Mouse (Mus musculus) thymus, adult 2 months (tissue): ENCODE measurements around the gene Thada. TPM values are rescaled to one million over a fixed set of nuclear protein-coding genes. Genes with fewer than 3 reads are reported as not detected.

Experiments
- DNase-seq: peaks from one replicate; pipeline ENCODE4 v3.0.0; 2021
- H3K27ac ChIP-seq: fragments of 200-500 bp; 2 replicates; pipeline ENCODE4 v1.5.1; 2012; ENCODE audit warnings: low read length, control low read depth; ENCODE audit not compliant: control insufficient read depth, insufficient read depth
- H3K27me3 ChIP-seq: fragments of 200-500 bp; 2 replicates; pipeline ENCODE4 v1.6.1; 2012; ENCODE audit warnings: mild to moderate bottlenecking, low read length, moderate library complexity, mixed read lengths; ENCODE audit not compliant: control insufficient read depth, insufficient read depth
- H3K36me3 ChIP-seq: fragments of 200-500 bp; 2 replicates; pipeline ENCODE4 v1.6.1; 2012; ENCODE audit warnings: mild to moderate bottlenecking, low read length, moderate library complexity; ENCODE audit not compliant: control insufficient read depth, insufficient read depth
- H3K4me1 ChIP-seq: fragments of 200-500 bp; replicated peaks from 2 replicates; pipeline ENCODE4 v1.6.1; 2012; ENCODE audit warnings: low read length; ENCODE audit not compliant: control insufficient read depth, insufficient read depth
- H3K4me3 ChIP-seq: fragments of 200-500 bp; 2 replicates; pipeline ENCODE4 v1.5.1; 2012; ENCODE audit warnings: mild to moderate bottlenecking, low read length, control low read depth, moderate library complexity; ENCODE audit not compliant: control insufficient read depth, insufficient read depth
- CTCF ChIP-seq: fragments of 200-500 bp; IDR thresholded peaks from 2 replicates; pipeline ENCODE4 v1.5.1; 2012; ENCODE audit warnings: mild to moderate bottlenecking, control low read depth, low read length, moderate library complexity, borderline replicate concordance; ENCODE audit not compliant: control insufficient read depth, poor library complexity, insufficient read depth; ENCODE audit errors: extremely low read depth
- POLR2A ChIP-seq: fragments of 200-500 bp; IDR thresholded peaks from 2 replicates; pipeline ENCODE4 v1.6.1; 2012; ENCODE audit warnings: mild to moderate bottlenecking, low read length, control low read depth, moderate library complexity; ENCODE audit not compliant: control insufficient read depth, poor library complexity, insufficient read depth; ENCODE audit errors: extremely low read depth
- WGBS: fragments of 180-500 bp; shearing (Covaris S2); methylation state at CpG from one replicate; pipeline ENCODE4 v1.1.7; 2018; 5-methylcytosine and 5-hydroxymethylcytosine counted together
- polyA plus RNA-seq: library from polyadenylated mRNA; depleted of rRNA; stranded (reverse); fragments of >200 nt; gene quantifications from 2 replicates; pipeline ENCODE4 v1.2.3, GENCODE M21; 2012

Thada gene
- polyA plus RNA-seq, 1 experiment: 40.1 TPM

DNA sequence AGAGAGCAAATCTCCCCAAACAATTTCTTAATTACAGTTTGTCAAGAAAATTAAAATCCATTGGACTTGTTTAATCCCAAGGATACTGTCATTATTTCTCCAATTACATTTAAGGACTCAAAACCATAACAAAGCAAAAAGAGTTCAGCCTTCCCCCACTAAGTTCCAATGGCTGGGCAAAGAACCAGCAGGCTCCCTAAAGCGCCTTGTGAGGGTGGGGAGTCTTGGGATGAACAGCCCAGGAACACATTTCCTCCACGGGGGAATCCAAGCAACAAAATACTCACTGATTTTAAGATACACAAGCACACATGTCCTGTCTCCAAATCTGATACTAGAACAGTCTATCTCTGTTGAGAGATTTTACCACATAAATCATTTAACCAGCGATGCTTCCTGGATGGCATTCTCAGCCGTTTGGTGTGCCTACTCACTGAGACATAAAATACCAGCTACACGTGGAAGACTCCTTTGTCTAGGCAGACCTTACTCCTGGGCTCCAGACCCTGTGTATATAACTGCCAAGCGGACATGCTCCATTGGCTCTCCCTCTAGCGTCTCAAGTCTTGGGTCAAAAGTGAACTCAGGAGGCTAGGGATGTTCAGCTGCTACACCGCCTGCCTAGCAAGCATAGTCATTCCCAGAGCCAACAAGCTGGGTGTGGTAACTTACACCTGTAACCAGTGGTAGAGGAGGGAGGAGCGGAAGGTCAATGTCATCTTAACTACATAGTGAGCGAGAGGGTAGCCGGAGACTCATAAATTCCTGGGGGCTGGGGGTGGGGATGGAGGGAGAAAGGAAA lies 97.6 kb downstream of the Thada start:
- Histone ChIP-seq H3K27ac (no peak overlapping the region), H3K4me1 (peaks cover 3% of the 10 kb centered on the region; the same call in 1 of the 2 replicates), H3K36me3 (no peaks in the 10 kb centered on the region), H3K4me3 (no peak overlapping the region), H3K27me3 (no peaks in the 10 kb centered on the region)
- TF ChIP-seq POLR2A (no peak), CTCF (no peak)
- WGBS: 68% methylated on average over 11 of the region's 11 CpGs
- no peak for DNase-seq

- no peak overlapping the region for H3K27ac ChIP-seq
- TF ChIP-seq CTCF: no peak
- no peak for TF ChIP-seq POLR2A
- no peaks in the 10 kb centered on the region for H3K27me3 ChIP-seq
- peaks cover 3% of the 10 kb centered on the region; the same call in 1 of the 2 replicates for H3K4me1 ChIP-seq
- H3K4me3 ChIP-seq: no peak overlapping the region
- no peaks in the 10 kb centered on the region for H3K36me3 ChIP-seq
- 95% methylated on average over 3 of the region's 3 CpGs for WGBS
- DNase-seq: no peak
Measured at GRCm38 (mm10) chr17:84367663-84368062, 98.3 kb downstream of the Thada start.

DNA sequence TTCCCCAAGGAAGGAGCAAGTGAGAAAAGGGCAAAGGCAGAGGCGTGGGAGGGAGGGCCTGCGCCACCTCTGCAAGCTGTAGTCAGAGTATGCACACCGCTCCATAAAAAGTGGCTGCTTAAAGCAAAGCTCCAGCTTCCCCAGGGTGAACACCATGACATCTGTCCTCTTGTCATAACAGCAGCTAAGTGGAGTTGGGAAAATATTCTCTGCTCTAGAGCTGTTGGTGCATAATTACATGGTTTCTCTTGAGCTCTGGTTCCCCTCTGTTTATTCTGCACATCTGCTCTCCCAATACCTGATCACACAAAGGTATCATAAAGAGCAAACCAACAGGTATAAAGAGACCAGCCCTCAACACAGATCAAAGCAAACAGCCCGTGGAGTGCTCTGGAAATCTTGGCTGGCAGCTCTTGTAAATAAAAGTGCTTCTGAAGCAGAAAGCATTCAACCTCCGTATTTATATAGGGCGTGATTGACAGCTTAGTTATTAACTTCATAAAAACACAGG lies 100.2 kb downstream of the Thada start:
- no peaks in the 10 kb centered on the region for H3K27me3 ChIP-seq
- no peak for DNase-seq
- peaks cover 3% of the 10 kb centered on the region; the same call in 1 of the 2 replicates for H3K4me1 ChIP-seq
- TF ChIP-seq POLR2A (no peak), CTCF (no peak)
- H3K27ac ChIP-seq: no peak overlapping the region
- no peaks in the 10 kb centered on the region for H3K36me3 ChIP-seq
- WGBS: 89% methylated on average over 6 of the region's 6 CpGs
- H3K4me3 ChIP-seq: no peak overlapping the region

DNA sequence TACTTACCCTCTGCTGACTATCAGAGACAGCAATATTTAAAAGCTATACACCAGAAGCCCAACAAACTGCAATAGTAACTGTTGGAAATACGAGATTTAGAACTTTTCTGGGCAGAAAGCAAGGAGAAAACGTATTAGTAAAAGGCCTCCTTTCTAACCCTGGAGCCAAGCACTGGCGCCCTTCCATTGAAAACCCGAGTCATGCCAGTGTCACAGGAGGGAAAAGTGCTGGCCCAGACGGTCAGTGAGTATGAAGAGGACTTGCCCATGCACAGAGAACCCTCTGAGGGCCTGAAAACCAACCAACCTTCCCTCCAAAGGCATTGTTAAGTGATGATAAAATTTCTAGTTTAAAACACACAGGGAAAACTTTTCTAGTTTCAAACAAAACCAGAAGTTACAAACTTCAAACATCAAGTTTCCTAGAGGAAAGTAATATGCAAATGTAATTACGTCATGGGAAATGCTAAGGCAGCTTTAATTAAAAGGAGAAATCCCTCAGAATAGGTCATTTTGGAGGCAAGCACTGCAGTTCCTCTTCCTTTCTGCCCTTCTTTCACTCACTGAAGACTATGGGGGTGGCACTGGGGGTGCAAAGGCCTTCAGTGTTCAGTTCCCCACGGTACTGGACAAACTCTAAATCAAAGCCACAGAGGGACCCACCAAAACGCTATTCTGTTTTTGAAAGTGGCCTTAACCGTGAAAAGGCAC lies 100.8 kb downstream of the Thada start:
- 85% methylated on average over 9 of the region's 9 CpGs for WGBS
- Histone ChIP-seq H3K4me1 (peaks cover 3% of the 10 kb centered on the region; the same call in 1 of the 2 replicates), H3K27me3 (no peaks in the 10 kb centered on the region), H3K36me3 (no peaks in the 10 kb centered on the region), H3K4me3 (no peak overlapping the region), H3K27ac (no peak overlapping the region)
- no peak for DNase-seq
- TF ChIP-seq POLR2A: no peak
- no peak for TF ChIP-seq CTCF

GRCm38 (mm10) chr17:84363444-84363843 lies 102.6 kb downstream of the Thada start:
- DNase-seq: no peak
- Histone ChIP-seq H3K27ac (no peak overlapping the region), H3K36me3 (no peaks in the 10 kb centered on the region), H3K4me3 (no peak overlapping the region), H3K27me3 (no peaks in the 10 kb centered on the region), H3K4me1 (no peaks in the 10 kb centered on the region; the same call in 1 of the 2 replicates)
- 84% methylated on average over 2 of the region's 2 CpGs for WGBS
- no peak for TF ChIP-seq POLR2A
- TF ChIP-seq CTCF: no peak

DNA sequence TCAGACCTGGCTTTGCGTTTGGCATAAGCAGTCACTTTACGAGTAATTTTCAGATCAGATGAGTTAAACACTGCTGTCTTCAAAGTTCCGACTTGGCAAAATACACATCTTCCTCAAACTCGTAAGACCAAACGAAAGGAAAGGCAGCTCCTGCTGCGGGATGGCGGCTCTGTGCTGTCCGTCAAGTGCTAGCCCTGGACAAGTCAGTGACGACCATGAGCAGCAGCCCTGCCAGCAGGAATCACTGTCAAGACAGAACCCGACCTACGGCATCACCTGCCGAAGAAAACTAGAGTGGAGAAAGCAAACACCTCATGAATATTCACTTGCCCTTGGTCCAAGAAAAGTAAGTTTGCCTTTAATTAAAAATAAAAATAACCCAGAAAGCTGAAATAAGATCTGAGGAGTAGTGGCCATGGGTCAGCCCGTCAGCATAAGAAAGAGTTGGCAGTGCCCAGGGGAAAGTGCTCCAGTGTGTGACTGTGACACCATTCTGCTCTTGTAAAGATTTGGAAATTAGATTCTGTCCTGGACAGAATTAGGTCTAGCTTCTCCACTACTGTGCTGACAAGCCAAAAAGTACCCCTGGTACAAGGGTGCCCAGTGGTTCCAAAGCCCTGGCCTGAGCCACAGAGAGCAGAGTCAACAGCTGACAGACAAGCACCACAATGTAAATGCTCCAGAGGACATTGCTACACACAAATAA lies 103.3 kb downstream of the Thada start:
- H3K36me3 ChIP-seq: no peaks in the 10 kb centered on the region
- 95% methylated on average over 13 of the region's 13 CpGs for WGBS
- no peak for DNase-seq
- H3K27me3 ChIP-seq: no peaks in the 10 kb centered on the region
- H3K27ac ChIP-seq: no peak overlapping the region
- no peak overlapping the region for H3K4me3 ChIP-seq
- no peak for TF ChIP-seq POLR2A
- no peak for TF ChIP-seq CTCF
- H3K4me1 ChIP-seq: no peaks in the 10 kb centered on the region
